Mouse (Mus musculus) liver, embryonic 14.5 days (tissue): ENCODE data around the gene Mogat2.

Source experiments
- CTCF ChIP-seq: IDR thresholded peaks from 2 replicates; pipeline ENCODE4 v1.5.1; 2016; ENCODE audit warnings: antibody characterized with exemption, low read depth, control low read depth
- EP300 ChIP-seq: IDR thresholded peaks from 2 replicates; pipeline ENCODE4 v1.6.1; 2016; ENCODE audit warnings: antibody characterized with exemption, low read depth

GRCm38 (mm10) chr7:99234916-99235315 lies 3.5 kb downstream of the Mogat2 start:
- TF ChIP-seq CTCF (no peak), EP300 (no peak)
